Mouse (Mus musculus): ENCODE results near the gene B3gnt3. TPM values are rescaled to one million over a fixed set of nuclear protein-coding genes. Genes with fewer than 3 reads are reported as not detected.

Gene B3gnt3
- polyA plus RNA-seq, 1 experiment from 2014 or later: 0.36 TPM

GRCm38 (mm10) chr8:71679116-71679515, 22.5 kb downstream of the B3gnt3 start:
- 9% methylated on average over 16 of the region's 16 CpGs for WGBS
- no peaks in the 10 kb centered on the region for H3K9me3 ChIP-seq (ENCODE audit: control insufficient read depth, low read length)
- ATAC-seq (ENCODE audit: low FRiP score): no peak
- H3K4me3 ChIP-seq (ENCODE audit: low read depth, low read length): peak overlapping the region; percentile 12; the same call in 1 of the 2 replicates
- peaks cover 89% of the 10 kb centered on the region for H3K27me3 ChIP-seq (ENCODE audit: control insufficient read depth, insufficient read depth, low read length)
- no peaks in the 10 kb centered on the region for H3K36me3 ChIP-seq (ENCODE audit: control insufficient read depth, insufficient read depth, low read length)
- no peak for DNase-seq (ENCODE audit: low spot score)
- no peak overlapping the region for H3K27ac ChIP-seq (ENCODE audit: low read depth, low read length)
- H3K4me2 ChIP-seq (replicated peaks; ENCODE audit: low read depth, low read length): peak overlapping the region; percentile 24
- no peak overlapping the region for H3K9ac ChIP-seq (ENCODE audit: low read depth, low read length)
- no peaks in the 10 kb centered on the region for H3K4me1 ChIP-seq (replicated peaks; ENCODE audit: control insufficient read depth, insufficient read depth, low read length)

DNA sequence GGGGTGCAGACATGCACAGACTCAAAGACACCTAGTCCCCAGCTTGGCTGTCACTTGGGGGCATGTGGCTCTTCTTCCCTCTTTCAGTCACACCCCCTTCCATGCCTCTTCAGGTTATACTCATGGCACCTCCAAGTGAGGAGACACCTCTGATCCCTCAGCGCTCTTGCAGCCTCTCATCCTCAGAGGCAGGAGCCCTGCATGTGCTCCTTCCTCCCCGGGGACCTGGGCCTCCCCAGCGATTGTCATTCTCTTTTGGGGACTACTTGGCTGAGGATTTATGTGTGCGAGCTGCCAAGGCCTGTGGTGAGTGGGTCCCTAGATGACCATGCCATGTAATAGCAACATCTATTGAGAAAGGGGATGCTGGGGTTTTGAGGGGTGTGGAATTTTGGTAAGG, 23.4 kb downstream of the B3gnt3 start:
- peaks cover 80% of the 10 kb centered on the region for H3K27me3 ChIP-seq (ENCODE audit: control insufficient read depth, insufficient read depth, low read length)
- no peaks in the 10 kb centered on the region for H3K9me3 ChIP-seq (ENCODE audit: control insufficient read depth, low read length)
- no peak overlapping the region for H3K4me3 ChIP-seq (ENCODE audit: low read depth, low read length)
- H3K27ac ChIP-seq (ENCODE audit: low read depth, low read length): no peak overlapping the region
- DNase-seq (ENCODE audit: low spot score) (no peak), ATAC-seq (ENCODE audit: low FRiP score) (no peak)
- no peak overlapping the region for H3K4me2 ChIP-seq (replicated peaks; ENCODE audit: low read depth, low read length)
- H3K4me1 ChIP-seq (replicated peaks; ENCODE audit: control insufficient read depth, insufficient read depth, low read length): no peaks in the 10 kb centered on the region
- no peak overlapping the region for H3K9ac ChIP-seq (ENCODE audit: low read depth, low read length)
- no peaks in the 10 kb centered on the region for H3K36me3 ChIP-seq (ENCODE audit: control insufficient read depth, insufficient read depth, low read length)
- 65% methylated on average over 4 of the region's 4 CpGs for WGBS

- Histone ChIP-seq H3K9me3 (ENCODE audit: control insufficient read depth, low read length) (no peaks in the 10 kb centered on the region), H3K27ac (ENCODE audit: low read depth, low read length) (no peak overlapping the region), H3K9ac (ENCODE audit: low read depth, low read length) (no peak overlapping the region), H3K36me3 (ENCODE audit: control insufficient read depth, insufficient read depth, low read length) (no peaks in the 10 kb centered on the region), H3K4me1 (replicated peaks; ENCODE audit: control insufficient read depth, insufficient read depth, low read length) (no peaks in the 10 kb centered on the region), H3K4me2 (replicated peaks; ENCODE audit: low read depth, low read length) (no peak overlapping the region), H3K27me3 (ENCODE audit: control insufficient read depth, insufficient read depth, low read length) (peaks cover 74% of the 10 kb centered on the region), H3K4me3 (ENCODE audit: low read depth, low read length) (no peak overlapping the region)
- ATAC-seq (ENCODE audit: low FRiP score): no peak
- no peak for DNase-seq (ENCODE audit: low spot score)
Measured at GRCm38 (mm10) chr8:71677555-71677954, 24.0 kb downstream of the B3gnt3 start.

DNA sequence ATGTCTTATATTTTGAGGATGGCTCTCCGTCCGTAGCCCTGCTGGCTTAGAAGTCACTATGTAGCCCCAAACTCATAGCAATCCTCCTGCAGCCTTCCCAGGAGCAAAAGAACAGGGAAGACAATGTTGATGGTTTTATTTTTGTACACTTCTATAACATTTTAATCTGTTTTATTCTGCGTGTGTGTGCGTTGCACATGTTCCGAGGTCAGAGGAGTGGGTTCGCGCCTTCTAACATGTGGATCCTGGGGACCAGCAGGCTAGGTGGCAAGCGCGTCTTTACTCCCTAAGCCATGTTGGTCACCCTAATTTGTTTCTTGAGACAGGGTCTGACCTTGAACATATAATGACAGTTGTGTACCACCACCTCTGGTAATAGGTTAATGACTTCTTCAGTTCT, 24.8 kb downstream of the B3gnt3 start:
- Histone ChIP-seq H3K4me1 (replicated peaks; ENCODE audit: control insufficient read depth, insufficient read depth, low read length) (no peaks in the 10 kb centered on the region; the same call in 1 of the 2 replicates), H3K9me3 (ENCODE audit: control insufficient read depth, low read length) (no peaks in the 10 kb centered on the region), H3K36me3 (ENCODE audit: control insufficient read depth, insufficient read depth, low read length) (no peaks in the 10 kb centered on the region), H3K4me2 (replicated peaks; ENCODE audit: low read depth, low read length) (peak overlapping the region; percentile 85; the same call in 1 of the 2 replicates), H3K27ac (ENCODE audit: low read depth, low read length) (no peak overlapping the region), H3K4me3 (ENCODE audit: low read depth, low read length) (peak overlapping the region; percentile 42), H3K9ac (ENCODE audit: low read depth, low read length) (no peak overlapping the region), H3K27me3 (ENCODE audit: control insufficient read depth, insufficient read depth, low read length) (peaks cover 66% of the 10 kb centered on the region)
- WGBS: 49% methylated on average over 9 of the region's 9 CpGs
- DNase-seq (ENCODE audit: low spot score) (no peak), ATAC-seq (ENCODE audit: low FRiP score) (no peak)

- Histone ChIP-seq H3K9me3 (ENCODE audit: control insufficient read depth, low read length) (no peaks in the 10 kb centered on the region), H3K4me2 (replicated peaks; ENCODE audit: low read depth, low read length) (peak within 1 kb of the TSS; percentile 85), H3K27me3 (ENCODE audit: control insufficient read depth, insufficient read depth, low read length) (peaks cover 60% of the 10 kb centered on the region), H3K36me3 (ENCODE audit: control insufficient read depth, insufficient read depth, low read length) (no peaks in the 10 kb centered on the region), H3K9ac (ENCODE audit: low read depth, low read length) (peak within 1 kb of the TSS; percentile 70), H3K27ac (ENCODE audit: low read depth, low read length) (no peak within 1 kb of the TSS), H3K4me3 (ENCODE audit: low read depth, low read length) (peak within 1 kb of the TSS; percentile 42), H3K4me1 (replicated peaks; ENCODE audit: control insufficient read depth, insufficient read depth, low read length) (no peaks in the 10 kb centered on the region; the same call in 1 of the 2 replicates)
- ATAC-seq (ENCODE audit: low FRiP score) (0 out of 2 replicates have a peak, but pooled peaks have one; percentile 31), DNase-seq (ENCODE audit: low spot score) (peak; percentile 63)
- 2% methylated on average over 39 of the region's 40 CpGs for WGBS
Measured at GRCm38 (mm10) chr8:71676020-71676741, 25.4 kb downstream of the B3gnt3 start, which contains the start of gene Jak3. Jak3 (plus strand) TSS chr8:71676296.

DNA sequence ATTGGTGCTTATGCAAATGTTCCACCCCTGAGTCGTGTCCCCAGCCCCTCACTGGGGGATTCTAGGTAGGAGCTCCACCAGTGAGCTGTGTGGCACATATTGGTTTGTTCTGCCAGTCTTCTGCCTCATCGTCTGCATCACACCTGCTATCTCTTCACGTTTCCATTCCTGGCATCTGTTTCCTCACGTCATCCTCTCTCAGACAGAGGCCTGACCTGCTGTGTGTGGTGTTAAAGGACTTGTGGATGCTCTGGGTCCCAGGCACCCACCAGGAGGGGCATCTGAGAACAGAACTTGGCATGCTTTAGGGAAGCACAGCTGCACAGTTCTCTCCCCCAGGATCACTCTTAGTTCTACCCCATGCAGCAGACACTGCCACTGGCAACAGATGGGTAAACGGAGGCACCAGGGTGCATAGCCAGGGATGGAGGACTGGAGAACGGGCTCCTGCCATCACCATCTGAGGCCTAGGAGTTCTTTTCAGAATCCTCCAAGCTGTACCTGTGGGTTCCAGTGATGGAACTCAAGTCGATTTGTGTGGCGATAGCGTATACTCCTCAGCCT, 26.1 kb downstream of the B3gnt3 start:
- Histone ChIP-seq H3K9ac (ENCODE audit: low read depth, low read length) (no peak overlapping the region), H3K27ac (ENCODE audit: low read depth, low read length) (no peak overlapping the region), H3K36me3 (ENCODE audit: control insufficient read depth, insufficient read depth, low read length) (no peaks in the 10 kb centered on the region), H3K4me2 (replicated peaks; ENCODE audit: low read depth, low read length) (no peak overlapping the region), H3K4me1 (replicated peaks; ENCODE audit: control insufficient read depth, insufficient read depth, low read length) (no peaks in the 10 kb centered on the region; the same call in 1 of the 2 replicates), H3K4me3 (ENCODE audit: low read depth, low read length) (no peak overlapping the region), H3K27me3 (ENCODE audit: control insufficient read depth, insufficient read depth, low read length) (peaks cover 53% of the 10 kb centered on the region), H3K9me3 (ENCODE audit: control insufficient read depth, low read length) (no peaks in the 10 kb centered on the region)
- DNase-seq (ENCODE audit: low spot score): no peak
- 29% methylated on average over 9 of the region's 9 CpGs for WGBS
- no peak for ATAC-seq (ENCODE audit: low FRiP score)

GRCm38 (mm10) chr8:71674071-71674470, 27.5 kb downstream of the B3gnt3 start:
- no peak overlapping the region for H3K4me2 ChIP-seq (replicated peaks; ENCODE audit: low read depth, low read length)
- peaks cover 45% of the 10 kb centered on the region for H3K27me3 ChIP-seq (ENCODE audit: control insufficient read depth, insufficient read depth, low read length)
- ATAC-seq (ENCODE audit: low FRiP score) (no peak), DNase-seq (ENCODE audit: low spot score) (no peak)
- H3K4me1 ChIP-seq (replicated peaks; ENCODE audit: control insufficient read depth, insufficient read depth, low read length): peaks cover 4% of the 10 kb centered on the region
- no peak overlapping the region for H3K9ac ChIP-seq (ENCODE audit: low read depth, low read length)
- H3K9me3 ChIP-seq (ENCODE audit: control insufficient read depth, low read length): no peaks in the 10 kb centered on the region
- 81% methylated on average over 2 of the region's 2 CpGs for WGBS
- no peak overlapping the region for H3K27ac ChIP-seq (ENCODE audit: low read depth, low read length)
- H3K36me3 ChIP-seq (ENCODE audit: control insufficient read depth, insufficient read depth, low read length): no peaks in the 10 kb centered on the region
- no peak overlapping the region for H3K4me3 ChIP-seq (ENCODE audit: low read depth, low read length)

GRCm38 (mm10) chr8:71672168-71672735, 29.3 kb downstream of the B3gnt3 start:
- Histone ChIP-seq H3K4me1 (replicated peaks; ENCODE audit: control insufficient read depth, insufficient read depth, low read length) (peaks cover 10% of the 10 kb centered on the region), H3K4me2 (replicated peaks; ENCODE audit: low read depth, low read length) (peak overlapping the region; percentile 94; the same call in 1 of the 2 replicates), H3K27me3 (ENCODE audit: control insufficient read depth, insufficient read depth, low read length) (peaks cover 31% of the 10 kb centered on the region), H3K9ac (ENCODE audit: low read depth, low read length) (peak overlapping the region; percentile 44; the same call in 1 of the 2 replicates), H3K36me3 (ENCODE audit: control insufficient read depth, insufficient read depth, low read length) (no peaks in the 10 kb centered on the region), H3K27ac (ENCODE audit: low read depth, low read length) (no peak overlapping the region), H3K4me3 (ENCODE audit: low read depth, low read length) (no peak overlapping the region), H3K9me3 (ENCODE audit: control insufficient read depth, low read length) (no peaks in the 10 kb centered on the region)
- DNase-seq (ENCODE audit: low spot score) (no peak), ATAC-seq (ENCODE audit: low FRiP score) (no peak)
- WGBS: 67% methylated on average over 6 of the region's 6 CpGs
